Mouse (Mus musculus): ENCODE measurements around the gene Cryz. TPM values are rescaled to one million over a fixed set of nuclear protein-coding genes. Genes with fewer than 3 reads are reported as not detected.

The Cryz gene
- total RNA-seq (2023) = 3.8 TPM

GRCm38 (mm10) chr3:154596488-154596933 lies at the start of gene Cryz:
TSS of gene Cryz (plus strand) at chr3:154596711.

GRCm38 (mm10) chr3:154596934-154597554 lies 533 bp downstream of the Cryz start, which contains the start of gene Tyw3:
TSS of gene Tyw3 (minus strand) at chr3:154597104.

GRCm38 (mm10) chr3:154663545-154663944 lies 67.0 kb downstream of the Cryz start, which contains the start of gene Erich3:
TSS of gene Erich3 (plus strand) at chr3:154663859.

Other genes with a start within 250 kb of the Cryz start
- gene Tyw3, start 393 bp downstream of the Cryz start, total RNA-seq (2023) = 7.4 TPM
- gene Erich3, start 67.1 kb downstream of the Cryz start, total RNA-seq (2023) = not detected